Comparison of ENCODE assay signal across 12 mouse cellular contexts in genomic region chr5:135832729-135833128, GRCm38 (mm10). TPM values are rescaled to one million over a fixed set of nuclear protein-coding genes. Genes with fewer than 3 reads are reported as not detected.
DNase-seq lines count a peak whose midpoint lies in the region; ATAC-seq and TF ChIP-seq lines count a peak whose summit lies in the region.
"Had no signal": no experiment of that assay in that cellular context is flagged by ENCODE, and none has a peak within 500 bp of the region (broad histone marks: within the 10 kb centered on the region; RNA-seq: fewer than 3 reads in every experiment).

No protein-coding gene starts in this region.

- no peaks in the 10 kb centered on the region for H3K36me3 ChIP-seq in forebrain, postnatal 0 days (ENCODE audit: insufficient read depth)
- H3K36me3 ChIP-seq in midbrain, embryonic 14.5 days (ENCODE audit: control insufficient read depth, insufficient read depth, low read length): peaks cover 11% of the 10 kb centered on the region; the same call in 1 of the 2 replicates

- no peaks in the 10 kb centered on the region for H3K9me3 ChIP-seq in forebrain, postnatal 0 days (ENCODE audit: low read length)
- H3K9me3 ChIP-seq in midbrain, embryonic 14.5 days (ENCODE audit: control insufficient read depth, low read length): no peaks in the 10 kb centered on the region

- no peak for TF ChIP-seq CTCF in forebrain, postnatal 0 days (IDR thresholded peaks at IDR 0.05; ENCODE audit: low read depth)

- no peak overlapping the region for H3K4me2 ChIP-seq in forebrain, postnatal 0 days (ENCODE audit: low read depth)
- no peak overlapping the region for H3K4me2 ChIP-seq in midbrain, embryonic 14.5 days (ENCODE audit: low read length)

- peak; percentile 11 for DNase-seq in retina, embryonic 14.5 days (ENCODE audit: low spot score)
- no peak for DNase-seq in retina, postnatal 1 day
- DNase-seq in forebrain, postnatal 0 days: peak; percentile 70
- peak; percentile 65 for DNase-seq in midbrain, embryonic 14.5 days
- DNase-seq in urinary bladder, postnatal 25 days (ENCODE audit: low spot score): no peak
- DNase-seq in ovary, postnatal 14 days (ENCODE audit: low spot score): no peak
- no peak for DNase-seq in kidney, postnatal 25 days
- DNase-seq: heart, postnatal 36 days; liver, postnatal 0 days had no signal

- H3K4me1 ChIP-seq in forebrain, postnatal 0 days (ENCODE audit: insufficient read depth): peaks cover 6% of the 10 kb centered on the region; the same call in 1 of the 2 replicates
- H3K4me1 ChIP-seq in midbrain, embryonic 14.5 days (ENCODE audit: control insufficient read depth, insufficient read depth, low read length): peaks cover 30% of the 10 kb centered on the region

- no peak overlapping the region for H3K4me3 ChIP-seq in forebrain, postnatal 0 days (ENCODE audit: low read depth, low read length)
- H3K4me3 ChIP-seq in midbrain, embryonic 14.5 days (replicated peaks; ENCODE audit: low read depth, low read length): no peak overlapping the region

- ATAC-seq in forebrain, postnatal 0 days: peak; percentile 74
- no peak for ATAC-seq in midbrain, embryonic 14.5 days (ENCODE audit: low FRiP score, low TSS enrichment)
- ATAC-seq: liver, postnatal 0 days had no signal

- H3K9ac ChIP-seq in forebrain, postnatal 0 days: no peak overlapping the region
- no peak overlapping the region for H3K9ac ChIP-seq in midbrain, embryonic 14.5 days (replicated peaks; ENCODE audit: low read length)
- H3K9ac ChIP-seq: liver, postnatal 0 days had no signal

- WGBS in forebrain, postnatal 0 days: 19% methylated on average over 4 of the region's 4 CpGs
- WGBS in midbrain, embryonic 14.5 days: 18% methylated on average over 4 of the region's 4 CpGs

- H3K27me3 ChIP-seq in forebrain, postnatal 0 days (ENCODE audit: insufficient read depth, low read length): no peaks in the 10 kb centered on the region
- H3K27me3 ChIP-seq in midbrain, embryonic 14.5 days (ENCODE audit: control insufficient read depth, insufficient read depth, low read length): no peaks in the 10 kb centered on the region

- peak overlapping the region; percentile 76 for H3K27ac ChIP-seq in forebrain, postnatal 0 days (ENCODE audit: low read depth, low read length)
- peak overlapping the region; percentile 58 for H3K27ac ChIP-seq in midbrain, embryonic 14.5 days (replicated peaks; ENCODE audit: low read depth, low read length)

RNA-seq across cellular contexts. Expression of gene Srrm3, which starts 26.0 kb away (rescaled TPM):
- 60.2 and 70.5 TPM in 2 replicates for total RNA-seq in forebrain, postnatal 0 days (2014; rRNA removed)
- 39.4 and 44.6 TPM in 2 replicates for polyA plus RNA-seq in forebrain, postnatal 0 days (2015; fragmentation: Nextera tagmentation; extraction: Ambion mirVana)
- polyA plus RNA-seq in midbrain, embryonic 14.5 days (2014; fragmentation: Nextera tagmentation; extraction: Ambion mirVana): 59.8 and 66.2 TPM in 2 replicates
- total RNA-seq: granulocyte monocyte progenitor cell, adult 5-6 weeks; heart, postnatal 36 days; megakaryocyte-erythroid progenitor cell, adult 5-6 weeks had no signal
- polyA plus RNA-seq: limb, embryonic 11.5 days; liver, postnatal 0 days had no signal

RNA-seq across cellular contexts. Expression of gene Mdh2, which starts 54.4 kb away (rescaled TPM):
- 115 and 132 TPM in 2 replicates for total RNA-seq in forebrain, postnatal 0 days (2014; rRNA removed)
- polyA plus RNA-seq in forebrain, postnatal 0 days (2015; fragmentation: Nextera tagmentation; extraction: Ambion mirVana): 663 and 665 TPM in 2 replicates
- polyA plus RNA-seq in midbrain, embryonic 14.5 days (2014; fragmentation: Nextera tagmentation; extraction: Ambion mirVana): 573 and 587 TPM in 2 replicates

RNA-seq across cellular contexts. Expression of gene Styxl1, which starts 54.5 kb away (rescaled TPM):
- 0.29 and 0.54 TPM in 2 replicates for total RNA-seq in forebrain, postnatal 0 days (2014; rRNA removed)
- 0.25 and 1.0 TPM in 2 replicates for polyA plus RNA-seq in forebrain, postnatal 0 days (2015; fragmentation: Nextera tagmentation; extraction: Ambion mirVana)
- 0.23 and 0.63 TPM in 2 replicates for polyA plus RNA-seq in midbrain, embryonic 14.5 days (2014; fragmentation: Nextera tagmentation; extraction: Ambion mirVana)
- total RNA-seq: heart, postnatal 36 days; megakaryocyte-erythroid progenitor cell, adult 5-6 weeks had no signal
- polyA plus RNA-seq: limb, embryonic 11.5 days had no signal

RNA-seq across cellular contexts. Expression of gene Hspb1, which starts 55.0 kb away (rescaled TPM):
- total RNA-seq in forebrain, postnatal 0 days (2014; rRNA removed): 9.8 and 11.5 TPM in 2 replicates
- 9.2 and 11.2 TPM in 2 replicates for polyA plus RNA-seq in forebrain, postnatal 0 days (2015; fragmentation: Nextera tagmentation; extraction: Ambion mirVana)
- polyA plus RNA-seq in midbrain, embryonic 14.5 days (2014; fragmentation: Nextera tagmentation; extraction: Ambion mirVana): 5.5 and 6.4 TPM in 2 replicates
- total RNA-seq: granulocyte monocyte progenitor cell, adult 5-6 weeks; megakaryocyte-erythroid progenitor cell, adult 5-6 weeks had no signal

Comparison
In these comparisons a context has a peak if more than half of its experiments do, and no peak if none do; other contexts are left out.
1. DNase-seq: peak in retina, embryonic 14.5 days (single experiment), forebrain, postnatal 0 days (single experiment) and midbrain, embryonic 14.5 days (single experiment); none in retina, postnatal 1 day (single experiment), urinary bladder, postnatal 25 days (single experiment), ovary, postnatal 14 days (single experiment) and kidney, postnatal 25 days (0 of 2).